Mouse (Mus musculus): ENCODE data around the gene Cldn7. TPM values are rescaled to one million over a fixed set of nuclear protein-coding genes. Genes with fewer than 3 reads are reported as not detected.
A peak's percentile ranks its signal among the peaks of the same experiment; 100 is the strongest.
"Not testable (repeated sequence)": the region's sequence is repeated elsewhere in the genome, so short reads cannot be mapped to it uniquely, and the experiment has no call there.

Gene Cldn7
- not detected for polyA plus RNA-seq (2012; fragmentation: generic; extraction: Trizol)

GRCm38 (mm10) chr11:69964650-69965270 is at the start of gene Cldn7:
Cldn7 (plus strand) TSS chr11:69964779.
- Histone ChIP-seq H3K4me3 (no peak within 1 kb of the TSS), H3K36me3 (ENCODE audit: control insufficient read depth, insufficient read depth) (peaks cover 12% of the 10 kb centered on the region), H3K4me2 (ENCODE audit: low read depth) (no peak within 1 kb of the TSS), H3K79me2 (ENCODE audit: control insufficient read depth, insufficient read depth) (no peaks in the 10 kb centered on the region), H3ac (ENCODE audit: control insufficient read depth, insufficient read length) (no peak within 1 kb of the TSS), H3K27me3 (ENCODE audit: control insufficient read depth, insufficient read depth, insufficient read length) (peaks cover 36% of the 10 kb centered on the region)
- no peak for TF ChIP-seq TCF12 (IDR thresholded peaks at IDR 0.05; ENCODE audit: insufficient read depth, poor library complexity, severe bottlenecking)
- TF ChIP-seq TCF3 (IDR thresholded peaks at IDR 0.05; ENCODE audit: insufficient read length, low read depth) = no peak

DNA sequence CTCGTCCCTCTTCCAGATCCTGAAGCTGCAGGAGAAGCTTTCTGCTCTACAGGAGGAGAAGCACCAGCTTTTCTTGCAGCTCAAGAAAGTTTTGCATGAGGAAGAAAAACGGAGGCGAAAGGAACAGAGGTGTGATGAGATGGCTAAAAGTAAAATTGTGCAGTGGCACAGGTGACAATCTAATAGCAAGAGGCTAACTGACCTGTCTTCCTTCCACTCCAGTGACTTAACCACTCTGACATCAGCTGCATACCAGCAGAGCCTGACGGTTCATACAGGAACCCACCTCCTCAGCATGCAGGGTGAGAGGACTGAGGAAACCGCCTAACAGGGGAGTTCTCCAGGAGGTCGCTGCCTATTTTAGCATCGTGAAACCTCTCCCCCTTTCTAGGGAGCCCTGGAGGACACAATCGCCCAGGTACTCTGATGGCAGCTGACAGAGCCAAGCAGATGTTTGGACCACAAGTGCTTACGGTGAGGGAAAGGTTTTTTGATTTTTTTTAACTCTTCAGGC is 49.6 kb upstream of the Cldn7 start:
- peaks cover 54% of the 10 kb centered on the region for H3K36me3 ChIP-seq (ENCODE audit: control insufficient read depth, insufficient read depth)
- H3ac ChIP-seq (ENCODE audit: control insufficient read depth, insufficient read length) = peak overlapping the region; percentile 69
- peak overlapping the region; percentile 50 for H3K4me3 ChIP-seq
- H3K27me3 ChIP-seq (ENCODE audit: control insufficient read depth, insufficient read depth, insufficient read length) = no peaks in the 10 kb centered on the region
- TF ChIP-seq E2F4 (IDR thresholded peaks at IDR 0.05; ENCODE audit: insufficient read depth) (no peak), MYOD1 (IDR thresholded peaks at IDR 0.05; ENCODE audit: control insufficient read depth in 1 of 3, insufficient read length in 2 of 3, low read depth in 2 of 3) (no peak), POLR2AphosphoS2 (IDR thresholded peaks at IDR 0.05; ENCODE audit: insufficient read length, low read depth) (peak; percentile 56), CEBPB (IDR thresholded peaks at IDR 0.05; ENCODE audit: insufficient read depth, poor library complexity, severe bottlenecking) (no peak), SRF (IDR thresholded peaks at IDR 0.05; ENCODE audit: control insufficient read depth, insufficient read length, low read depth) (no peak), MAX (IDR thresholded peaks at IDR 0.05; ENCODE audit: low read depth) (no peak)
- peaks cover 51% of the 10 kb centered on the region for H3K79me2 ChIP-seq (ENCODE audit: control insufficient read depth, insufficient read depth)
- H3K4me2 ChIP-seq (ENCODE audit: low read depth) = peak overlapping the region; percentile 79

GRCm38 (mm10) chr11:69915667-69916627 is 48.6 kb upstream of the Cldn7 start:
- Histone ChIP-seq H3K4me3 (no peak overlapping the region), H3K79me2 (ENCODE audit: control insufficient read depth, insufficient read depth) (peaks cover 58% of the 10 kb centered on the region), H3K4me2 (ENCODE audit: low read depth) (peak overlapping the region; percentile 79), H3K27me3 (ENCODE audit: control insufficient read depth, insufficient read depth, insufficient read length) (no peaks in the 10 kb centered on the region), H3ac (ENCODE audit: control insufficient read depth, insufficient read length) (no peak overlapping the region), H3K36me3 (ENCODE audit: control insufficient read depth, insufficient read depth) (peaks cover 45% of the 10 kb centered on the region)
- TF ChIP-seq MYOG (IDR thresholded peaks at IDR 0.05; ENCODE audit: control insufficient read depth in 1 of 3, insufficient read depth in 1 of 3, insufficient read length in 2 of 3, low read depth in 2 of 3) (no peak), USF1 (IDR thresholded peaks at IDR 0.05; ENCODE audit: low read depth) (no peak), POLR2AphosphoS2 (IDR thresholded peaks at IDR 0.05; ENCODE audit: insufficient read length, low read depth) (peak; percentile 73), MAX (IDR thresholded peaks at IDR 0.05; ENCODE audit: low read depth) (no peak), REST (IDR thresholded peaks at IDR 0.05; ENCODE audit: insufficient read depth, insufficient read length) (no peak), MYOD1 (IDR thresholded peaks at IDR 0.05; ENCODE audit: control insufficient read depth in 1 of 3, insufficient read length in 2 of 3, low read depth in 2 of 3) (no peak), SRF (IDR thresholded peaks at IDR 0.05; ENCODE audit: control insufficient read depth, insufficient read length, low read depth) (no peak), E2F4 (IDR thresholded peaks at IDR 0.05; ENCODE audit: insufficient read depth) (no peak), POLR2A (IDR thresholded peaks at IDR 0.05; ENCODE audit: insufficient read length, low read depth) (peak; percentile 25), CEBPB (IDR thresholded peaks at IDR 0.05; ENCODE audit: insufficient read depth, poor library complexity, severe bottlenecking) (no peak), TCF12 (IDR thresholded peaks at IDR 0.05; ENCODE audit: insufficient read depth, poor library complexity, severe bottlenecking) (no peak), TCF3 (IDR thresholded peaks at IDR 0.05; ENCODE audit: insufficient read length, low read depth) (no peak)

DNA sequence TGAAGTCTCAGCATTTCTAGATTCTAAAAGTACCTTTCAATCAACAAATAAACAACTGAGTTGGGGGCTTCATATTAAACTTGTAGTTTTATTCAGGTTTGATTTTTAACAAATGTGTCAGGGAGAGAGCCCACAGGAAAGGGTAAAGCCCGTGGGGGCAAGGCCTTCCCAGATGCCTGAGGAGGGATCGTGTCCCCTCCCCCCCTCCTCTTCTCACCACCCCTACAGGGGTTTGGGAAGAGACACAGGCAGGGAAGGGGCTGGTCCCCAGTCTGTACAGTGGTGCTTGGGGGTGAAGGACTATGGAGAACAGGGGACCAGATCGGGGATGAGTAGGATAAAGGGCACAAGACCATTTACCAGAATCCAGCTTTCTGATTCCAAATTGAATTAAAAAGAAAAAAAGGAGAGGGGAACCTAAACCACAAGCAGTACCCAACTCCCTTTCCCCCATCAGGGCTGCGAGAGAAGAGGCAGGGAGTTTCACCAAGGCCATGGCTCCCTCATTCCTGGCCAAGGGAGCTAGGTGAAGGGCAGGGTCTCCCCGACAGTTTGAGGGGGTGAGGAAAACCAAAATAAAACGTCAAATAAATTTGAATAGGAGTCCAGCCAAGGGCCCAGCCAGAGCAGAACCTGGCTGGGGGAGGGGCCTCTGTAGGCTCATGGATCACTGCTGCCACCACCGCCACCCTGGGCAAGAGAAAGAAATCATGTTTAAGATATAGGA is 47.8 kb upstream of the Cldn7 start:
- H3ac ChIP-seq (ENCODE audit: control insufficient read depth, insufficient read length); H3K4me2 ChIP-seq (ENCODE audit: low read depth): not testable (repeated sequence)

GRCm38 (mm10) chr11:69917379-69917948 is 47.1 kb upstream of the Cldn7 start:
- Histone ChIP-seq H3K79me2 (ENCODE audit: control insufficient read depth, insufficient read depth) (peaks cover 58% of the 10 kb centered on the region), H3ac (ENCODE audit: control insufficient read depth, insufficient read length) (no peak overlapping the region), H3K36me3 (ENCODE audit: control insufficient read depth, insufficient read depth) (peaks cover 40% of the 10 kb centered on the region), H3K27me3 (ENCODE audit: control insufficient read depth, insufficient read depth, insufficient read length) (no peaks in the 10 kb centered on the region), H3K4me2 (ENCODE audit: low read depth) (no peak overlapping the region), H3K4me3 (no peak overlapping the region)
- TF ChIP-seq SRF (IDR thresholded peaks at IDR 0.05; ENCODE audit: control insufficient read depth, insufficient read length, low read depth) (no peak), REST (IDR thresholded peaks at IDR 0.05; ENCODE audit: insufficient read depth, insufficient read length) (no peak), MAX (IDR thresholded peaks at IDR 0.05; ENCODE audit: low read depth) (no peak), POLR2AphosphoS2 (IDR thresholded peaks at IDR 0.05; ENCODE audit: insufficient read length, low read depth) (no peak), TCF3 (IDR thresholded peaks at IDR 0.05; ENCODE audit: insufficient read length, low read depth) (no peak), E2F4 (IDR thresholded peaks at IDR 0.05; ENCODE audit: insufficient read depth) (no peak), TCF12 (IDR thresholded peaks at IDR 0.05; ENCODE audit: insufficient read depth, poor library complexity, severe bottlenecking) (no peak), USF1 (IDR thresholded peaks at IDR 0.05; ENCODE audit: low read depth) (no peak), CEBPB (IDR thresholded peaks at IDR 0.05; ENCODE audit: insufficient read depth, poor library complexity, severe bottlenecking) (no peak), POLR2A (IDR thresholded peaks at IDR 0.05; ENCODE audit: insufficient read length, low read depth) (no peak), MYOG (IDR thresholded peaks at IDR 0.05; ENCODE audit: control insufficient read depth in 1 of 3, insufficient read depth in 1 of 3, insufficient read length in 2 of 3, low read depth in 2 of 3) (no peak), MYOD1 (IDR thresholded peaks at IDR 0.05; ENCODE audit: control insufficient read depth in 1 of 3, insufficient read length in 2 of 3, low read depth in 2 of 3) (no peak)

More for the DNA sequence above, 47.8 kb upstream of the Cldn7 start:
- Histone ChIP-seq H3K36me3 (ENCODE audit: control insufficient read depth, insufficient read depth) (peaks cover 45% of the 10 kb centered on the region), H3K79me2 (ENCODE audit: control insufficient read depth, insufficient read depth) (peaks cover 58% of the 10 kb centered on the region)
- not testable (repeated sequence) for H3K4me3 ChIP-seq; H3K27me3 ChIP-seq (ENCODE audit: control insufficient read depth, insufficient read depth, insufficient read length)
